Mouse (Mus musculus) embryonic facial prominence, embryonic 15.5 days (tissue): ENCODE results near the gene Blmh. TPM values are rescaled to one million over a fixed set of nuclear protein-coding genes. Genes with fewer than 3 reads are reported as not detected.

Experiments
- ATAC-seq: fragments of 200-750 bp; cut with Nextera tagmentation; 2 replicates; pipeline ENCODE4 v1.8.0; 2017; ENCODE audit warnings: low read depth, moderate TSS enrichment; ENCODE audit not compliant: insufficient number of reproducible peaks, low FRiP score, low TSS enrichment
- H3K27ac ChIP-seq: fragments of 300-500 bp; sonication (generic); replicated peaks from 2 replicates; pipeline ENCODE4 v1.5.1; 2015; ENCODE audit warnings: mild to moderate bottlenecking, inconsistent platforms
- H3K27me3 ChIP-seq: fragments of 300-500 bp; sonication (generic); 2 replicates; pipeline ENCODE4 v1.6.1; 2015; ENCODE audit warnings: inconsistent platforms
- H3K36me3 ChIP-seq: fragments of 300-500 bp; sonication (generic); 2 replicates; pipeline ENCODE4 v1.6.1; 2015; ENCODE audit warnings: mild to moderate bottlenecking, inconsistent platforms
- H3K4me1 ChIP-seq: fragments of 300-500 bp; sonication (generic); 2 replicates; pipeline ENCODE4 v1.6.1; 2015; ENCODE audit warnings: inconsistent platforms
- H3K4me2 ChIP-seq: fragments of 300-500 bp; sonication (generic); replicated peaks from 2 replicates; pipeline ENCODE4 v1.6.1; 2015; ENCODE audit warnings: mild to moderate bottlenecking, inconsistent platforms
- H3K4me3 ChIP-seq: fragments of 300-500 bp; sonication (generic); replicated peaks from 2 replicates; pipeline ENCODE4 v1.5.1; 2015; ENCODE audit warnings: mild to moderate bottlenecking, inconsistent platforms
- H3K9ac ChIP-seq: fragments of 300-500 bp; sonication (generic); 2 replicates; pipeline ENCODE4 v1.6.1; 2015; ENCODE audit warnings: inconsistent platforms
- H3K9me3 ChIP-seq: fragments of 300-500 bp; sonication (generic); replicated peaks from 2 replicates; pipeline ENCODE4 v1.6.1; 2016; ENCODE audit warnings: inconsistent platforms
- WGBS: fragments of 180-500 bp; shearing (Covaris S2); methylation state at CpG from one replicate; pipeline ENCODE4 v1.1.7; 2015; 5-methylcytosine and 5-hydroxymethylcytosine counted together
- polyA plus RNA-seq: library from polyadenylated mRNA; unstranded; fragments of >200 nt; fragmentation: Nextera tagmentation; extraction: Ambion mirVana; gene quantifications from 2 replicates; pipeline ENCODE4 v1.2.1, GENCODE M21; 2015

Blmh gene
- polyA plus RNA-seq, 1 experiment from 2014 or later: 171 TPM

- Histone ChIP-seq H3K9me3 (no peaks in the 10 kb centered on the region), H3K4me2 (no peak overlapping the region), H3K9ac (no peak overlapping the region), H3K27me3 (no peaks in the 10 kb centered on the region), H3K4me3 (no peak overlapping the region), H3K36me3 (peaks cover 84% of the 10 kb centered on the region), H3K4me1 (no peaks in the 10 kb centered on the region), H3K27ac (no peak overlapping the region)
- no peak for ATAC-seq
- 91% methylated on average over 7 of the region's 7 CpGs for WGBS
Measured at GRCm38 (mm10) chr11:76974680-76975319, 50.2 kb downstream of the Blmh start.

GRCm38 (mm10) chr11:76981570-76982141, 57.0 kb downstream of the Blmh start:
- Histone ChIP-seq H3K36me3 (peaks cover 68% of the 10 kb centered on the region), H3K9me3 (no peaks in the 10 kb centered on the region), H3K9ac (no peak overlapping the region), H3K4me3 (no peak overlapping the region), H3K4me1 (no peaks in the 10 kb centered on the region), H3K27ac (no peak overlapping the region), H3K4me2 (no peak overlapping the region), H3K27me3 (no peaks in the 10 kb centered on the region)
- 72% methylated on average over 5 of the region's 5 CpGs for WGBS
- ATAC-seq: no peak

GRCm38 (mm10) chr11:76982415-76982814, 57.8 kb downstream of the Blmh start:
- no peak for ATAC-seq
- H3K9me3 ChIP-seq: no peaks in the 10 kb centered on the region
- WGBS: 77% methylated on average over 4 of the region's 4 CpGs

GRCm38 (mm10) chr11:76983641-76984040, 59.0 kb downstream of the Blmh start:
- Histone ChIP-seq H3K27me3 (no peaks in the 10 kb centered on the region), H3K9ac (no peak overlapping the region), H3K4me3 (no peak overlapping the region), H3K4me2 (no peak overlapping the region), H3K4me1 (no peaks in the 10 kb centered on the region), H3K36me3 (peaks cover 73% of the 10 kb centered on the region), H3K27ac (no peak overlapping the region), H3K9me3 (no peaks in the 10 kb centered on the region)
- WGBS: 70% methylated on average over 5 of the region's 5 CpGs
- no peak for ATAC-seq

More at GRCm38 (mm10) chr11:76982415-76982814, 57.8 kb downstream of the Blmh start:
- Histone ChIP-seq H3K4me3 (no peak overlapping the region), H3K4me2 (no peak overlapping the region), H3K27me3 (no peaks in the 10 kb centered on the region), H3K9ac (no peak overlapping the region), H3K4me1 (no peaks in the 10 kb centered on the region), H3K36me3 (peaks cover 73% of the 10 kb centered on the region), H3K27ac (no peak overlapping the region)

- no peak overlapping the region for H3K4me2 ChIP-seq
- H3K36me3 ChIP-seq: peaks cover 68% of the 10 kb centered on the region
- no peaks in the 10 kb centered on the region for H3K27me3 ChIP-seq
- no peaks in the 10 kb centered on the region for H3K9me3 ChIP-seq
- no peak for ATAC-seq
- no peaks in the 10 kb centered on the region for H3K4me1 ChIP-seq
- H3K4me3 ChIP-seq: no peak overlapping the region
- no peak overlapping the region for H3K9ac ChIP-seq
- no peak overlapping the region for H3K27ac ChIP-seq
Measured at GRCm38 (mm10) chr11:76984173-76984572, 59.6 kb downstream of the Blmh start.

GRCm38 (mm10) chr11:76990839-76991238, 66.2 kb downstream of the Blmh start:
- H3K27me3 ChIP-seq: no peaks in the 10 kb centered on the region; the same call in 1 of the 2 replicates
- ATAC-seq: no peak
- H3K9me3 ChIP-seq: no peaks in the 10 kb centered on the region
- H3K4me3 ChIP-seq: no peak overlapping the region
- H3K9ac ChIP-seq: no peak overlapping the region
- peaks cover 26% of the 10 kb centered on the region for H3K36me3 ChIP-seq
- WGBS: 66% methylated on average over 5 of the region's 5 CpGs
- H3K27ac ChIP-seq: no peak overlapping the region
- no peaks in the 10 kb centered on the region for H3K4me1 ChIP-seq
- H3K4me2 ChIP-seq: no peak overlapping the region

- Histone ChIP-seq H3K9me3 (no peaks in the 10 kb centered on the region), H3K4me1 (peaks cover 14% of the 10 kb centered on the region), H3K27me3 (peaks cover 14% of the 10 kb centered on the region), H3K9ac (no peak overlapping the region), H3K4me2 (no peak overlapping the region), H3K36me3 (peaks cover 6% of the 10 kb centered on the region), H3K27ac (no peak overlapping the region), H3K4me3 (no peak overlapping the region)
- WGBS: 29% methylated on average over 4 of the region's 4 CpGs
- no peak for ATAC-seq
Measured at GRCm38 (mm10) chr11:76992886-76993285, 68.3 kb downstream of the Blmh start.

GRCm38 (mm10) chr11:76995966-76996672, 71.5 kb downstream of the Blmh start:
- Histone ChIP-seq H3K4me3 (no peak overlapping the region), H3K27me3 (peaks cover 45% of the 10 kb centered on the region), H3K4me2 (no peak overlapping the region), H3K9ac (no peak overlapping the region), H3K9me3 (no peaks in the 10 kb centered on the region), H3K27ac (no peak overlapping the region), H3K4me1 (peaks cover 25% of the 10 kb centered on the region), H3K36me3 (no peaks in the 10 kb centered on the region)
- ATAC-seq: no peak
- 46% methylated on average over 20 of the region's 20 CpGs for WGBS

GRCm38 (mm10) chr11:76997305-76997704, 72.7 kb downstream of the Blmh start:
- ATAC-seq: peak; percentile 50; the same call in 1 of the 2 replicates
- peak overlapping the region; percentile 90 for H3K4me2 ChIP-seq
- peaks cover 45% of the 10 kb centered on the region for H3K27me3 ChIP-seq
- peaks cover 25% of the 10 kb centered on the region for H3K4me1 ChIP-seq
- no peaks in the 10 kb centered on the region for H3K36me3 ChIP-seq
- peak overlapping the region; percentile 50 for H3K4me3 ChIP-seq
- no peak overlapping the region for H3K9ac ChIP-seq
- no peaks in the 10 kb centered on the region for H3K9me3 ChIP-seq
- 0% methylated on average over 21 of the region's 21 CpGs for WGBS
- no peak overlapping the region for H3K27ac ChIP-seq

GRCm38 (mm10) chr11:76997916-76998704, 73.5 kb downstream of the Blmh start, which contains the start of gene Slc6a4:
Gene Slc6a4, plus strand, starts transcription at chr11:76998603.
- peaks cover 45% of the 10 kb centered on the region for H3K27me3 ChIP-seq

GRCm38 (mm10) chr11:76998705-76999226, 74.2 kb downstream of the Blmh start:
- Histone ChIP-seq H3K9me3 (no peaks in the 10 kb centered on the region), H3K4me1 (peaks cover 31% of the 10 kb centered on the region), H3K27me3 (peaks cover 45% of the 10 kb centered on the region), H3K27ac (no peak overlapping the region), H3K4me3 (peak overlapping the region; percentile 50), H3K4me2 (peak overlapping the region; percentile 90), H3K9ac (peak overlapping the region; percentile 15; the same call in 1 of the 2 replicates), H3K36me3 (no peaks in the 10 kb centered on the region)
- no peak for ATAC-seq
- 10% methylated on average over 24 of the region's 24 CpGs for WGBS

More at GRCm38 (mm10) chr11:76997916-76998704, 73.5 kb downstream of the Blmh start, which contains the start of gene Slc6a4:
- Histone ChIP-seq H3K9ac (peak within 1 kb of the TSS; percentile 15; the same call in 1 of the 2 replicates), H3K9me3 (no peaks in the 10 kb centered on the region), H3K4me3 (peak within 1 kb of the TSS; percentile 50), H3K27ac (no peak within 1 kb of the TSS), H3K4me2 (peak within 1 kb of the TSS; percentile 90), H3K4me1 (peaks cover 31% of the 10 kb centered on the region), H3K36me3 (no peaks in the 10 kb centered on the region)
- under 1% methylated on average over 50 of the region's 52 CpGs for WGBS
- no peak for ATAC-seq
